Mouse (Mus musculus): ENCODE measurements around the gene Vps11.
A peak's percentile ranks its signal among the peaks of the same experiment; 100 is the strongest.
"Not testable (repeated sequence)": the region's sequence is repeated elsewhere in the genome, so short reads cannot be mapped to it uniquely, and the experiment has no call there.

The Vps11 gene

GRCm38 (mm10) chr9:44361190-44361917 is at the start of gene Vps11:
Gene Vps11, minus strand, starts transcription at chr9:44361670.
- peak; percentile 92 to 97 for DNase-seq (ENCODE audit: low spot score in 2 of 2)

GRCm38 (mm10) chr9:44410647-44411336 is 49.3 kb upstream of the Vps11 start:
- no peak for DNase-seq (ENCODE audit: low spot score in 2 of 2)

- DNase-seq (ENCODE audit: low spot score in 2 of 2) = not testable (repeated sequence)
Observed at GRCm38 (mm10) chr9:44408693-44409092, 47.2 kb upstream of the Vps11 start.

- no peak for DNase-seq (ENCODE audit: low spot score in 2 of 2)
Observed at GRCm38 (mm10) chr9:44407752-44408097, 46.3 kb upstream of the Vps11 start.

GRCm38 (mm10) chr9:44406906-44407751 is 45.7 kb upstream of the Vps11 start, which contains the start of the genes Rps25 and Trappc4:
Gene Rps25, plus strand, starts transcription at chr9:44407139.
Gene Trappc4, minus strand, starts transcription at chr9:44407600.
- peak; percentile 91 to 96 for DNase-seq (ENCODE audit: low spot score in 2 of 2)

- DNase-seq (ENCODE audit: low spot score in 2 of 2) = no peak
Observed at GRCm38 (mm10) chr9:44405011-44405410, 43.5 kb upstream of the Vps11 start.

- DNase-seq (ENCODE audit: low spot score in 2 of 2) = no peak
Observed at GRCm38 (mm10) chr9:44401081-44401480, 39.6 kb upstream of the Vps11 start.

- DNase-seq (ENCODE audit: low spot score in 2 of 2) = no peak
Observed at GRCm38 (mm10) chr9:44399795-44400114, 38.3 kb upstream of the Vps11 start.

GRCm38 (mm10) chr9:44399114-44399794 is 37.8 kb upstream of the Vps11 start:
- DNase-seq (ENCODE audit: low spot score in 2 of 2) = no peak

- no peak for DNase-seq (ENCODE audit: low spot score in 2 of 2)
Observed at GRCm38 (mm10) chr9:44398551-44398950, 37.1 kb upstream of the Vps11 start.

GRCm38 (mm10) chr9:44398087-44398486 is 36.6 kb upstream of the Vps11 start:
- DNase-seq (ENCODE audit: low spot score in 2 of 2) = no peak

GRCm38 (mm10) chr9:44396684-44397411 is 35.4 kb upstream of the Vps11 start, which contains the start of gene Slc37a4:
Gene Slc37a4, plus strand, starts transcription at chr9:44396852.
- DNase-seq (ENCODE audit: low spot score in 2 of 2) = peak; percentile 85 to 96

- peak; percentile 70 to 89 for DNase-seq (ENCODE audit: low spot score in 2 of 2)
Observed at GRCm38 (mm10) chr9:44391466-44391865, 30.0 kb upstream of the Vps11 start.

- peak; percentile 51 to 80 for DNase-seq (ENCODE audit: low spot score in 2 of 2)
Observed at GRCm38 (mm10) chr9:44389273-44389672, 27.8 kb upstream of the Vps11 start.

GRCm38 (mm10) chr9:44387221-44387620 is 25.8 kb upstream of the Vps11 start:
- no peak for DNase-seq (ENCODE audit: low spot score in 2 of 2)

GRCm38 (mm10) chr9:44384596-44384995 is 23.1 kb upstream of the Vps11 start:
- DNase-seq (ENCODE audit: low spot score in 2 of 2) = no peak

GRCm38 (mm10) chr9:44379862-44380261 is 18.4 kb upstream of the Vps11 start:
- no peak for DNase-seq (ENCODE audit: low spot score in 2 of 2)

- DNase-seq (ENCODE audit: low spot score in 2 of 2) = peak; percentile 99 to 100
Observed at GRCm38 (mm10) chr9:44379054-44379834, 17.8 kb upstream of the Vps11 start, which contains the start of gene Hyou1. Gene Hyou1, plus strand, starts transcription at chr9:44379490.

GRCm38 (mm10) chr9:44378153-44378730 is 16.8 kb upstream of the Vps11 start:
- no peak for DNase-seq (ENCODE audit: low spot score in 2 of 2)

- DNase-seq (ENCODE audit: low spot score in 2 of 2) = not testable (repeated sequence)
Observed at GRCm38 (mm10) chr9:44377335-44377734, 15.9 kb upstream of the Vps11 start.
